Mouse (Mus musculus) liver, embryonic 14.5 days (tissue): ENCODE results near the gene Lpp. TPM values are rescaled to one million over a fixed set of nuclear protein-coding genes. Genes with fewer than 3 reads are reported as not detected.

ENCODE experiments used
- ATAC-seq: fragments of 200-750 bp; cut with Nextera tagmentation; 2 replicates; pipeline ENCODE4 v1.8.0; 2017; ENCODE audit warnings: moderate number of reproducible peaks, mild to moderate bottlenecking, moderate library complexity; ENCODE audit not compliant: insufficient read depth
- DNase-seq, 3 experiments: peaks; one replicate each; pipeline ENCODE4 v3.0.0-alpha.2; 2012 to 2013; ENCODE audit warnings: low read depth in 3 of 3, low spot score in 3 of 3
- H3K27ac ChIP-seq: fragments of 300-500 bp; sonication (generic); 2 replicates; pipeline ENCODE4 v1.5.1; 2014; ENCODE audit warnings: moderate library complexity, mild to moderate bottlenecking, control low read depth, inconsistent platforms
- H3K27me3 ChIP-seq: fragments of 300-500 bp; sonication (generic); 2 replicates; pipeline ENCODE4 v1.6.1; 2014; ENCODE audit warnings: mild to moderate bottlenecking, low read length, moderate library complexity; ENCODE audit not compliant: control insufficient read depth, insufficient read depth
- H3K36me3 ChIP-seq: fragments of 300-500 bp; sonication (generic); replicated peaks from 2 replicates; pipeline ENCODE4 v1.6.1; 2014; ENCODE audit warnings: low read depth; ENCODE audit not compliant: control insufficient read depth, insufficient read depth
- H3K4me1 ChIP-seq, 2 experiments: fragments of 200-500 bp in 1 of 2; fragments of 300-500 bp in 1 of 2; sonication (generic) in 1 of 2; replicated peaks; 2 replicates each; pipeline ENCODE4 v1.6.1; 2012 to 2014; ENCODE audit warnings: antibody characterized with exemption in 1 of 2, inconsistent platforms in 1 of 2, low read length in 1 of 2; ENCODE audit not compliant: control insufficient read depth in 2 of 2, insufficient read depth in 2 of 2
- H3K4me2 ChIP-seq: fragments of 300-500 bp; sonication (generic); 2 replicates; pipeline ENCODE4 v1.6.1; 2014; ENCODE audit warnings: low read depth, mild to moderate bottlenecking, control low read depth, moderate library complexity
- H3K4me3 ChIP-seq, 2 experiments: fragments of 200-500 bp in 1 of 2; fragments of 300-500 bp in 1 of 2; sonication (generic) in 1 of 2; 2 replicates each; pipeline ENCODE4 v1.5.1; 2012 to 2014; ENCODE audit warnings: low read depth in 2 of 2, low read length in 2 of 2, mild to moderate bottlenecking in 2 of 2, control low read depth in 1 of 2, inconsistent platforms in 1 of 2, moderate library complexity in 1 of 2; ENCODE audit not compliant: insufficient read depth in 1 of 2
- H3K9ac ChIP-seq: fragments of 300-500 bp; sonication (generic); replicated peaks from 2 replicates; pipeline ENCODE4 v1.6.1; 2014; ENCODE audit warnings: mild to moderate bottlenecking, control low read depth, moderate library complexity
- H3K9me3 ChIP-seq: fragments of 300-500 bp; sonication (generic); 2 replicates; pipeline ENCODE4 v1.6.1; 2016; ENCODE audit warnings: low read length, mixed read lengths; ENCODE audit not compliant: control insufficient read depth
- CTCF ChIP-seq: IDR thresholded peaks from 2 replicates; pipeline ENCODE4 v1.5.1; 2016; ENCODE audit warnings: antibody characterized with exemption, low read depth, control low read depth
- EP300 ChIP-seq: IDR thresholded peaks from 2 replicates; pipeline ENCODE4 v1.6.1; 2016; ENCODE audit warnings: antibody characterized with exemption, low read depth
- WGBS: fragments of 180-500 bp; shearing (Covaris S2); extraction: QIAGEN DNeasy Blood & Tissue Kit; methylation state at CpG from one replicate; pipeline ENCODE4 v1.1.7; 2014; ENCODE audit not compliant: insufficient replicate concordance; 5-methylcytosine and 5-hydroxymethylcytosine counted together
- polyA plus RNA-seq, 2 experiments: library from polyadenylated mRNA; depleted of rRNA in 1 of 2; stranded (reverse) in 1 of 2; unstranded in 1 of 2; fragments of >200 nt; fragmentation: Nextera tagmentation in 1 of 2; extraction: Ambion mirVana in 1 of 2; gene quantifications; 2 replicates each; pipeline versions ENCODE4 v1.2.1 to v1.2.3; 2012 to 2014

Gene Lpp
- polyA plus RNA-seq, 2 experiments: 1.4 to 4.3 TPM

GRCm38 (mm10) chr16:24539003-24539402, 145.7 kb downstream of the Lpp start:
- no peaks in the 10 kb centered on the region for H3K4me1 ChIP-seq
- WGBS: 46% methylated on average over 4 of the region's 4 CpGs
- H3K27ac ChIP-seq: no peak overlapping the region
- TF ChIP-seq EP300: no peak
- TF ChIP-seq CTCF: no peak
- H3K4me2 ChIP-seq: no peak overlapping the region
- ATAC-seq (no peak), DNase-seq (no peak)
- H3K36me3 ChIP-seq: no peaks in the 10 kb centered on the region
- no peaks in the 10 kb centered on the region for H3K27me3 ChIP-seq
- no peak overlapping the region for H3K9ac ChIP-seq
- no peaks in the 10 kb centered on the region for H3K9me3 ChIP-seq
- H3K4me3 ChIP-seq: no peak overlapping the region

- Histone ChIP-seq H3K9ac (no peak overlapping the region), H3K27me3 (no peaks in the 10 kb centered on the region), H3K4me2 (no peak overlapping the region), H3K9me3 (no peaks in the 10 kb centered on the region), H3K4me1 (no peaks in the 10 kb centered on the region), H3K4me3 (no peak overlapping the region), H3K27ac (no peak overlapping the region), H3K36me3 (no peaks in the 10 kb centered on the region)
- DNase-seq (no peak), ATAC-seq (no peak)
- WGBS: 66% methylated on average over 7 of the region's 7 CpGs
- TF ChIP-seq CTCF: no peak
- TF ChIP-seq EP300: no peak
Measured at GRCm38 (mm10) chr16:24542864-24543263, 149.6 kb downstream of the Lpp start.

GRCm38 (mm10) chr16:24545366-24545765, 152.1 kb downstream of the Lpp start:
- H3K36me3 ChIP-seq: no peaks in the 10 kb centered on the region
- no peaks in the 10 kb centered on the region for H3K4me1 ChIP-seq
- no peaks in the 10 kb centered on the region for H3K27me3 ChIP-seq
- no peak overlapping the region for H3K4me2 ChIP-seq
- ATAC-seq (no peak), DNase-seq (no peak)
- no peaks in the 10 kb centered on the region for H3K9me3 ChIP-seq
- no peak overlapping the region for H3K4me3 ChIP-seq
- H3K9ac ChIP-seq: no peak overlapping the region
- no peak overlapping the region for H3K27ac ChIP-seq
- 58% methylated on average over 5 of the region's 5 CpGs for WGBS
- TF ChIP-seq EP300 (no peak), CTCF (no peak)

GRCm38 (mm10) chr16:24558458-24558857, 165.2 kb downstream of the Lpp start:
- Histone ChIP-seq H3K4me3 (no peak overlapping the region), H3K27me3 (no peaks in the 10 kb centered on the region), H3K9ac (no peak overlapping the region), H3K27ac (no peak overlapping the region), H3K4me1 (no peaks in the 10 kb centered on the region), H3K4me2 (no peak overlapping the region), H3K36me3 (no peaks in the 10 kb centered on the region), H3K9me3 (no peaks in the 10 kb centered on the region)
- WGBS: 64% methylated on average over 4 of the region's 4 CpGs
- ATAC-seq (no peak), DNase-seq (no peak)
- TF ChIP-seq CTCF (no peak), EP300 (no peak)

GRCm38 (mm10) chr16:24559811-24560210, 166.5 kb downstream of the Lpp start:
- no peak overlapping the region for H3K27ac ChIP-seq
- TF ChIP-seq EP300: no peak
- TF ChIP-seq CTCF: no peak
- DNase-seq (no peak), ATAC-seq (no peak)
- no peaks in the 10 kb centered on the region for H3K9me3 ChIP-seq
- no peak overlapping the region for H3K4me3 ChIP-seq
- H3K9ac ChIP-seq: no peak overlapping the region
- H3K27me3 ChIP-seq: no peaks in the 10 kb centered on the region
- no peaks in the 10 kb centered on the region for H3K36me3 ChIP-seq
- 70% methylated on average over 4 of the region's 4 CpGs for WGBS
- H3K4me2 ChIP-seq: no peak overlapping the region
- H3K4me1 ChIP-seq: no peaks in the 10 kb centered on the region
